14 mouse cellular contexts compared by ENCODE assay signal in the genomic region with DNA sequence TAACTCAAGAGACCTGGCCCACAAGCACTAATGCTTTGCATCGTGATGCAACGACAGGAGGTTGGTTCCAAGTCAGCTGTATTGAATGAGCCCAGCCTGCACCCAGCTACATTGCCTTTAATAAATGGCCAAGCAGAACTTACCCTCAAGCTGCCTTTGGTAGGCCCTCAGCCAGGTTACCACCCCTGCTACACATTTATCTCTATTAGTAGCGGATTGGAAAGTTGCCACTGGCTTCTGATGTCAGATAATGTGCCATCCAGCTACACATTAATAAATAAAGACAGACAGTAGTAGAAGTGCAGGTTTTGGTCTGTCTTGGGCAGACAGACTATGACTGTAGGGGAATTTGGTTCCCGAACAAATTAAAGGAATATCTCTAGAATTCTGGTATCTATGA.
DNase-seq lines count a peak whose midpoint lies in the region.
"Had no signal": no experiment of that assay in that cellular context is flagged by ENCODE, and none has a peak within 500 bp of the region (broad histone marks: within the 10 kb centered on the region; RNA-seq: fewer than 3 reads in every experiment).

No protein-coding gene starts in this region.

- peak; percentile 13 for DNase-seq in adrenal gland, postnatal 10 days
- DNase-seq in adrenal gland, postnatal 14 days, result no peak
- peak; percentile 11 for DNase-seq in kidney, adult 9 months
- DNase-seq in kidney, postnatal 4 days, result no peak
- peak; percentile 3 for DNase-seq in NIH3T3 (ENCODE audit: low read depth)
- DNase-seq in ovary, postnatal 10 days (ENCODE audit: low spot score), result no peak
- DNase-seq: adrenal gland, adult 8-10 months; cerebellum, adult 11 months; cerebellum, adult 2 months; cerebellum, adult 9-11 months; cerebellum, postnatal 36 days; embryo, embryonic 11 days; gastrocnemius, postnatal 10 days; gastrocnemius, postnatal 36 days had no signal

Comparison
In these comparisons a context has a peak if more than half of its experiments do, and no peak if none do; other contexts are left out.
1. DNase-seq: peak in adrenal gland, postnatal 10 days (single experiment), kidney, adult 9 months (single experiment) and NIH3T3 (single experiment); none in adrenal gland, postnatal 14 days (single experiment), kidney, postnatal 4 days (0 of 2) and ovary, postnatal 10 days (single experiment).